Mouse (Mus musculus) thymus, adult 2 months (tissue): ENCODE measurements around the gene Fam186b. TPM values are rescaled to one million over a fixed set of nuclear protein-coding genes. Genes with fewer than 3 reads are reported as not detected.

ENCODE experiments used
- DNase-seq: peaks from one replicate; pipeline ENCODE4 v3.0.0; 2021
- H3K27ac ChIP-seq: fragments of 200-500 bp; 2 replicates; pipeline ENCODE4 v1.5.1; 2012; ENCODE audit warnings: low read length, control low read depth; ENCODE audit not compliant: control insufficient read depth, insufficient read depth
- H3K27me3 ChIP-seq: fragments of 200-500 bp; 2 replicates; pipeline ENCODE4 v1.6.1; 2012; ENCODE audit warnings: mild to moderate bottlenecking, low read length, moderate library complexity, mixed read lengths; ENCODE audit not compliant: control insufficient read depth, insufficient read depth
- H3K36me3 ChIP-seq: fragments of 200-500 bp; 2 replicates; pipeline ENCODE4 v1.6.1; 2012; ENCODE audit warnings: mild to moderate bottlenecking, low read length, moderate library complexity; ENCODE audit not compliant: control insufficient read depth, insufficient read depth
- H3K4me1 ChIP-seq: fragments of 200-500 bp; replicated peaks from 2 replicates; pipeline ENCODE4 v1.6.1; 2012; ENCODE audit warnings: low read length; ENCODE audit not compliant: control insufficient read depth, insufficient read depth
- H3K4me3 ChIP-seq: fragments of 200-500 bp; 2 replicates; pipeline ENCODE4 v1.5.1; 2012; ENCODE audit warnings: mild to moderate bottlenecking, low read length, control low read depth, moderate library complexity; ENCODE audit not compliant: control insufficient read depth, insufficient read depth
- CTCF ChIP-seq: fragments of 200-500 bp; IDR thresholded peaks from 2 replicates; pipeline ENCODE4 v1.5.1; 2012; ENCODE audit warnings: mild to moderate bottlenecking, control low read depth, low read length, moderate library complexity, borderline replicate concordance; ENCODE audit not compliant: control insufficient read depth, poor library complexity, insufficient read depth; ENCODE audit errors: extremely low read depth
- POLR2A ChIP-seq: fragments of 200-500 bp; IDR thresholded peaks from 2 replicates; pipeline ENCODE4 v1.6.1; 2012; ENCODE audit warnings: mild to moderate bottlenecking, low read length, control low read depth, moderate library complexity; ENCODE audit not compliant: control insufficient read depth, poor library complexity, insufficient read depth; ENCODE audit errors: extremely low read depth
- WGBS: fragments of 180-500 bp; shearing (Covaris S2); methylation state at CpG from one replicate; pipeline ENCODE4 v1.1.7; 2018; 5-methylcytosine and 5-hydroxymethylcytosine counted together
- polyA plus RNA-seq: library from polyadenylated mRNA; depleted of rRNA; stranded (reverse); fragments of >200 nt; gene quantifications from 2 replicates; pipeline ENCODE4 v1.2.3, GENCODE M21; 2012

Fam186b gene
- polyA plus RNA-seq, 1 experiment = 0.11 TPM

DNA sequence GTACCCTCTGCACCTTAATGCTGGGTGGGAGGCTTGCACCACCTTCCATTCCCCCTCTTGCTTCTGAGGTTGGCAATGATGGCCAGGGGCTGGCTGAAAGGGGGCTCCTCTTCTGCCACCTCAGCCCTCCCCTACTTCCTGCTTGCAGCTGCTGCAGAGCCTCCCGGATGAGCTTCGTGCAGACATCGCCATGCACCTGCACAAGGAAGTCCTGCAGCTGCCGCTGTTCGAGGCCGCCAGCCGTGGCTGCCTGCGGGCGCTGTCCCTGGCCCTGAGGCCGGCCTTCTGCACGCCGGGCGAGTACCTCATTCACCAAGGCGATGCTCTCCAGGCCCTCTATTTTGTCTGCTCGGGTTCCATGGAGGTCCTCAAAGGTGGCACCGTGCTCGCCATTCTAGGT is 62.0 kb downstream of the Fam186b start:
- DNase-seq = peak; percentile 84
- Histone ChIP-seq H3K4me1 (peaks cover 54% of the 10 kb centered on the region), H3K27ac (peak overlapping the region; percentile 88), H3K36me3 (no peaks in the 10 kb centered on the region), H3K4me3 (peak overlapping the region; percentile 50), H3K27me3 (no peaks in the 10 kb centered on the region)
- TF ChIP-seq POLR2A (peak; percentile 66; the same call in 1 of the 2 replicates), CTCF (0 out of 2 replicates have a peak, but pooled peaks have one; percentile 37)
- WGBS = 11% methylated on average over 17 of the region's 17 CpGs

GRCm38 (mm10) chr15:99231998-99232397 is 63.7 kb downstream of the Fam186b start:
- no peak overlapping the region for H3K27ac ChIP-seq
- TF ChIP-seq POLR2A = no peak
- no peak for TF ChIP-seq CTCF
- no peak overlapping the region for H3K4me3 ChIP-seq
- no peaks in the 10 kb centered on the region for H3K36me3 ChIP-seq
- no peak for DNase-seq
- no peaks in the 10 kb centered on the region for H3K27me3 ChIP-seq
- 76% methylated on average over 10 of the region's 10 CpGs for WGBS
- H3K4me1 ChIP-seq = peaks cover 40% of the 10 kb centered on the region

DNA sequence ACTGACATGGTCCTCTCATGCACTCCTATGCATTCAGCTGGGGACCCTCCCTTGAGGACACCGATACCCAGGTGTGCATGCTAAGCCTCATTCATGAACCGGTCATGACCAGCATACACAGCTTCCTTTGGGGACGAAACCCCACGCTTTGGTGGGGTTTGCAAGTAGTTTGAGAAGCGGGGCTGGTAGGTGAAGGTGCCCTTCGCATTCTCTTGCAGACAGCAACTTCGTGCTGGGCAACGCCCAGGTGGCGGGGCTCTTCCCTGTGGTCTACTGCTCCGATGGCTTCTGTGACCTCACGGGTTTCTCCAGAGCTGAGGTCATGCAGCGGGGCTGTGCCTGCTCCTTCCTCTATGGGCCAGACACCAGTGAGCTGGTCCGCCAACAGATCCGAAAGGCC is 69.6 kb downstream of the Fam186b start:
- no peak overlapping the region for H3K27ac ChIP-seq
- peaks cover 47% of the 10 kb centered on the region for H3K27me3 ChIP-seq
- TF ChIP-seq POLR2A (no peak), CTCF (no peak)
- DNase-seq = no peak
- no peaks in the 10 kb centered on the region for H3K36me3 ChIP-seq
- H3K4me1 ChIP-seq = peaks cover 32% of the 10 kb centered on the region
- no peak overlapping the region for H3K4me3 ChIP-seq
- WGBS = 33% methylated on average over 14 of the region's 14 CpGs

- peak overlapping the region; percentile 44 for H3K4me3 ChIP-seq
- no peak for DNase-seq
- H3K27ac ChIP-seq = no peak overlapping the region
- H3K4me1 ChIP-seq = peaks cover 32% of the 10 kb centered on the region
- TF ChIP-seq CTCF = no peak
- no peak for TF ChIP-seq POLR2A
- WGBS = 9% methylated on average over 22 of the region's 22 CpGs
- H3K36me3 ChIP-seq = no peaks in the 10 kb centered on the region
- peaks cover 47% of the 10 kb centered on the region for H3K27me3 ChIP-seq
These were observed 70.4 kb downstream of the Fam186b start for GRCm38 (mm10) chr15:99225081-99225810.

DNA sequence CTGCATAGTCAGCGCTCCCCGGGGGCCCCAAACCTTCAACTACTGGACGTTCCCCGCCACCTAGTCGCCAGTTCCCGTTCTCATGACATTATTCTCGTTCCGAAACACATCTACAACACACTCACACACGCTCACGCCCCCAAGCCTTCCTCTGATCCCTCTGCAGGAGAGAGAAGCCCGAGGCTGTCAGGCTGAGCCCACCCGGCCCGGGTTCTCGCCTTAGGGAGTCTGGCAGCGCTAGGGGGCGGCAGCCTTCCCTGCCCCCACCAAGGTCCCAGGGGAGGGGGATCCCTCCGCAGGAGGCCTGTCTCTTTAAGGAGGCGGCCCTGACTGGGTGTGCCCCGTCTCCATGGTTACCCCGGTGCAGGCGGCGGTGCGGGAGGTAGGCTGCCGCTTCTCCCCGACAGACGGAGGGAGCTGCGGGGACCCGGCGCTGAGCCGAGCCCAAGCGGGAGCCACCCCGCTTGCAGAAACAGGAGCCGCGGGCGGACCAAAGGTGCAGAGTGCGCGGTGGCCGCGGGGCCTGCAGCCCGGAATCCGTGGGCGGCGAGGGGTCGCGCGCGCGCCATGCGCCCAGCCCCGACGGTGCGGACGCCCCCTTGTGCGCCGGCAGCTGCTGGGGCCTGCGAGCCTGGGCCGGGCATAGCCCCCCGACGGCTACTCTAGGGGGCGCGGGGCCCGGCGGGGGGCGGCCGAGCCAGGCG is 71.3 kb downstream of the Fam186b start, which contains the start of gene Kcnh3:
TSS of gene Kcnh3 (plus strand) at position 654 of the 704 bp plus-strand sequence.
- 4% methylated on average over 66 of the region's 66 CpGs for WGBS
- Histone ChIP-seq H3K27ac (no peak within 1 kb of the TSS), H3K27me3 (peaks cover 47% of the 10 kb centered on the region), H3K4me1 (peaks cover 32% of the 10 kb centered on the region), H3K4me3 (peak within 1 kb of the TSS; percentile 44), H3K36me3 (no peaks in the 10 kb centered on the region)
- TF ChIP-seq POLR2A (no peak), CTCF (peak; percentile 24; the same call in 1 of the 2 replicates)
- peak; percentile 83 for DNase-seq

DNA sequence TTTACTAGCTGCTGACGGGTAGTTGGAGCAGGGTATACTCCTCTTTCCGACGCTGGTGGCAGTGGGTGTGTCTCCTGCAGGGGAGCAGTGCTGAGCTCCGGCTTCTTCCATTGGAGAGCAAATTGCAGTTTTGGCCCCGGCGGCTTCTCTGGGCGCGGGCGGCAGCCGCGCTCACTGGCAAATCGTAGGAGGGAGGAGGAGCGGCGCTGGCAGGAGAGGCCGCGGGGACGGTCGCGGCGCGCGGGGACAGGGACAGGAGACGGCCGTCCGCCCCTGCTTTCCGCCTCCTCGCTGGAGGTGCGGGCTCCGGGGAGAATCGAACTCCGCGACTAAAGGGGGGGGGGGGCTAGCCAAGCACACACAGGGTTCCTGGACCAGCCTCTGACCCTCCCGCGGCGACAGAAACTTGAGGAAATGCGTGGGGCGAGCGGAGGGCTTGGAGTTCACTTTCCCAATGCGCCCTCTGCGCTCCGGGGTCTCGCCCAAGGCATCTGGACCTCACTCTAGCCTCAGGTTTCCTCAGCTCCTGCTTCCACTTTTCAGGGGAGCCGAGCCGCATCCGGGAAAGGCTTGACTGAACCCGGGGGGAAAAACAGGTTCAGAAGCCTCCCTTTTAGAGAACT is 72.0 kb downstream of the Fam186b start:
- H3K4me1 ChIP-seq = peaks cover 32% of the 10 kb centered on the region
- no peak for TF ChIP-seq POLR2A
- TF ChIP-seq CTCF = no peak
- peaks cover 47% of the 10 kb centered on the region for H3K27me3 ChIP-seq
- under 1% methylated on average over 46 of the region's 46 CpGs for WGBS
- DNase-seq = peak; percentile 47
- H3K36me3 ChIP-seq = no peaks in the 10 kb centered on the region
- no peak overlapping the region for H3K27ac ChIP-seq
- peak overlapping the region; percentile 44 for H3K4me3 ChIP-seq
